Mouse (Mus musculus) G1E (cell line): ENCODE results near the gene Peli2. TPM values are rescaled to one million over a fixed set of nuclear protein-coding genes. Genes with fewer than 3 reads are reported as not detected.

Source experiments
- ATAC-seq: 2 replicates; pipeline ENCODE4 v1.8.0; 2016; ENCODE audit warnings: mild to moderate bottlenecking; ENCODE audit not compliant: insufficient number of reproducible peaks, poor library complexity, low FRiP score, severe bottlenecking; ENCODE audit errors: extremely low read depth
- DNase-seq: peaks from one replicate; pipeline ENCODE4 v3.0.0; 2012; ENCODE audit warnings: low spot score
- H3K27me3 ChIP-seq: 2 replicates; pipeline ENCODE4 v1.6.1; 2012; ENCODE audit warnings: mild to moderate bottlenecking, low read length, inconsistent platforms; ENCODE audit not compliant: insufficient read depth
- H3K36me3 ChIP-seq: replicated peaks from 2 replicates; pipeline ENCODE3; 2012; ENCODE audit warnings: mild to moderate bottlenecking, inconsistent platforms
- H3K4me1 ChIP-seq: 2 replicates; pipeline ENCODE4 v1.6.1; 2012; ENCODE audit warnings: low read depth, low read length, inconsistent platforms, mixed read lengths; ENCODE audit not compliant: insufficient read depth
- H3K4me3 ChIP-seq: 2 replicates; pipeline ENCODE4 v1.5.1; 2012; ENCODE audit warnings: low read depth, mild to moderate bottlenecking, inconsistent platforms, low read length, moderate library complexity, mixed read lengths
- H3K9me3 ChIP-seq: replicated peaks from 2 replicates; pipeline ENCODE4 v1.6.1; 2012; ENCODE audit warnings: inconsistent platforms
- CTCF ChIP-seq: IDR thresholded peaks from 2 replicates; pipeline ENCODE4 v1.5.1; 2012; ENCODE audit warnings: low read depth, low read length, inconsistent platforms, mixed read lengths
- GATA1 ChIP-seq: IDR thresholded peaks from 2 replicates; pipeline ENCODE4 v1.6.1; 2012; ENCODE audit warnings: borderline replicate concordance, low read length, inconsistent platforms, mixed read lengths
- GATA2 ChIP-seq: IDR thresholded peaks from 2 replicates; pipeline ENCODE4 v1.6.1; 2012; ENCODE audit warnings: low read depth, low read length, inconsistent platforms, borderline replicate concordance
- POLR2AphosphoS5 ChIP-seq: IDR thresholded peaks from 2 replicates; pipeline ENCODE4 v1.6.1; 2012; ENCODE audit warnings: low read depth, low read length, inconsistent platforms; ENCODE audit not compliant: insufficient replicate concordance
- TAL1 ChIP-seq: conservative IDR thresholded peaks from 2 replicates; pipeline ENCODE4 v1.6.1; 2012; ENCODE audit warnings: low read depth, low read length, inconsistent platforms, mixed read lengths
- polyA plus RNA-seq: library from polyadenylated mRNA; stranded (reverse); fragments of >175 nt; gene quantifications from 2 replicates; pipeline ENCODE4 v1.2.3, GENCODE M21; 2012
- total RNA-seq, 2 experiments: library from RNA; stranded (forward) in 1 of 2; stranded (reverse) in 1 of 2; fragments of 200-1000 nt in 1 of 2; fragments of >200 nt in 1 of 2; fragmentation: Nextera tagmentation in 1 of 2; gene quantifications; 2 replicates each; pipeline ENCODE4 v1.2.3; 2014 to 2017

Gene Peli2
- total and polyA plus RNA-seq, 3 experiments = 0.27 TPM; not detected in 2

DNA sequence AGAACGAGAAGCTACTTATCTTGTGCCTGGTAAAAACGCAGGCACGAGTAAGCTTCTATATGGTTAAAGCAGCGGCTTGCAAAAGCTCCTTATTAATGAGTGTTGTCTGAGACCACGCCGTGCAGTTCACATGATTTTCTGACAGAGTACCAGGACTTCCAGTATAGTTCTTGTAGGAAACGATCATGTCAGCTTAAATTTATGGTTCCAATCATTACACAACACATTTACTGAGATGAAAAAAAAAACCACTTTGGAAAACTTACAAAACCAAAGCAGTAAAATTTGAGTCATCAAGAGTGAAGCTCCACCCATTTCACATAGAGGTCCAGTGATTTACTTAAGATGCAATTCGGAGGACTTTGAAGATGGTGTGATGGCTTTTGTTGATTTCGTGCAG lies 53.2 kb downstream of the Peli2 start:
- Histone ChIP-seq H3K27me3 (no peaks in the 10 kb centered on the region), H3K4me1 (no peaks in the 10 kb centered on the region), H3K36me3 (no peaks in the 10 kb centered on the region), H3K4me3 (no peak overlapping the region), H3K9me3 (no peaks in the 10 kb centered on the region)
- no peak for TF ChIP-seq GATA1
- no peak for TF ChIP-seq CTCF
- TF ChIP-seq TAL1 = no peak
- no peak for TF ChIP-seq GATA2
- TF ChIP-seq POLR2AphosphoS5 = no peak
- DNase-seq (no peak), ATAC-seq (no peak)

DNA sequence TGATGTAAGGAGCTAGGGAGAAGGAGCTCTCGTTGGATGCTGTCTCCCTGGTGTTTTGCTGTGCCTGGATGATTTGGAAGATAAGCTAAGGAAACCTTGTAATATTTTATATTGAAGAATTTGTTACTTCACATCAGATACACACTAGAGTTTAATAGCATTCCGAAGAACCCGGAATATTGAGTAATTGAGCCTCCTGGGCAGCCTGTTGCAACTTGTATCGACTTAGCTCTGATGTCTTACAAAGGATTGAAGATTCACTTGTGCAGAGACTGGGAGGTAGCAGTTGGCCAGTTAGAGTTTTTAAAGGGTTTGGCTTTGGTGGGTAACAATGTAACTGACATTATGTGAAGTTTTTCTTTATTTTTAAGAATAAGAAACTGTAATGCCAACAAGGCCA lies 53.7 kb downstream of the Peli2 start:
- ATAC-seq (no peak), DNase-seq (no peak)
- TF ChIP-seq CTCF = no peak
- TF ChIP-seq POLR2AphosphoS5 = no peak
- TF ChIP-seq GATA1 = no peak
- TF ChIP-seq GATA2 = no peak
- no peak for TF ChIP-seq TAL1

DNA sequence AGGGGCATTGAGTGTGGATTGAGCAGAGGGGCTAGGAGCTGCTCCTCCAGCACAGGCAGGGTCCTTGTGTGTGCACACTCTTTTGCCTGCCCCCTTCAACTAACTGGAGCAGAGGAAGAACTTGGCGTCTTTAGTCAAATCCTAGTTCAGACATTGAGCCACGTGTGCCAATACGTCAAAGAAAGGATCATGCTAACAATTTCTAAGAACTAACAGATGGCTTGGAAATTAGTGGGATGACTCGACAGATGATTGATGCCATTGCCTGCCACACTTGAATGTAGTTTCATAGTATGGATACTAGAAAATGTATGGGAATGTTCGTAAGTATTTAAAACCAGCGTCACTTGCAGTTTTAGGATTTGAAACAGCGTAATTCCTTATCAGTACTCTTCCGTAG lies 54.5 kb downstream of the Peli2 start:
- H3K9me3 ChIP-seq = no peaks in the 10 kb centered on the region
- no peak overlapping the region for H3K4me3 ChIP-seq
- no peak for TF ChIP-seq GATA1
- TF ChIP-seq POLR2AphosphoS5 = no peak
- no peak for TF ChIP-seq GATA2
- TF ChIP-seq TAL1 = no peak
- no peak for TF ChIP-seq CTCF
- H3K27me3 ChIP-seq = no peaks in the 10 kb centered on the region
- no peaks in the 10 kb centered on the region for H3K36me3 ChIP-seq
- no peaks in the 10 kb centered on the region for H3K4me1 ChIP-seq
- DNase-seq (no peak), ATAC-seq (no peak)

More for the DNA sequence above, 53.7 kb downstream of the Peli2 start:
- H3K4me1 ChIP-seq = no peaks in the 10 kb centered on the region
- no peaks in the 10 kb centered on the region for H3K9me3 ChIP-seq
- no peaks in the 10 kb centered on the region for H3K27me3 ChIP-seq
- H3K36me3 ChIP-seq = no peaks in the 10 kb centered on the region
- no peak overlapping the region for H3K4me3 ChIP-seq

DNA sequence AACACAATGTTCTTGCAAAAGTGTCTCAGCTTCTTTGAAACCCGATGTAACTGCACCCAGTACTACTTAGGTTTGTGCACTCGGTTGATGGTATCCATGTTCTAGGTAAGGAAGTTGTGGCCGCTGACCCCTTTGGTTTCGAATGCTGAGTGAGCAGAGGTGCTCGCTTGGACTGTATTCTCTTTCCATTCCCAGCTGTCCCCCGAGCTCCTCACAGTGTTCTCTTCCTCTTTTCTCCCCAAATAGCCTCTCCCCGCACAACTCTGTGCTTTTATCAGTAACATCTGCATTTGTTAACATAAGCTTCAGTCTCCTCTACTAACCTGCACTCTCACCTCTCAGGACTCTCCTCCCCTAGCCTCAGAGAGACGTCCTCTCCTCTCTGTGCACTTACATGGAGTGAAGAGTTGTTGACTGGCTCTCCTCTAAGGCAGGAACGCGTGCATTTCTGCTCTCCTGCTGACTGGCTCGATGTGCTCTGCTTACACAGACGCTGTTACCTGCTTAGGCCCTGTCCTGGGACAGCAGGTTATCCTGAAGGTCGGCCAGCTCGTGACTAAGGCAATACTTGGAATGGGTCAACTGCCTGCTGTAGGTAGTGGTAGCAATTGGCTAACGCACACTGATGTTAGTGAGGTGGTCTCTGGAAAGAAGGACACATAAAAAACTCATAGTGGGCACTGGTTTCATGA lies 57.8 kb downstream of the Peli2 start:
- Histone ChIP-seq H3K27me3 (no peaks in the 10 kb centered on the region), H3K9me3 (no peaks in the 10 kb centered on the region), H3K36me3 (no peaks in the 10 kb centered on the region), H3K4me3 (no peak overlapping the region), H3K4me1 (no peaks in the 10 kb centered on the region)
- DNase-seq = no peak
- TF ChIP-seq CTCF = no peak
- no peak for TF ChIP-seq GATA1
- no peak for TF ChIP-seq TAL1
- TF ChIP-seq POLR2AphosphoS5 = no peak
- no peak for TF ChIP-seq GATA2
- ATAC-seq = no peak

DNA sequence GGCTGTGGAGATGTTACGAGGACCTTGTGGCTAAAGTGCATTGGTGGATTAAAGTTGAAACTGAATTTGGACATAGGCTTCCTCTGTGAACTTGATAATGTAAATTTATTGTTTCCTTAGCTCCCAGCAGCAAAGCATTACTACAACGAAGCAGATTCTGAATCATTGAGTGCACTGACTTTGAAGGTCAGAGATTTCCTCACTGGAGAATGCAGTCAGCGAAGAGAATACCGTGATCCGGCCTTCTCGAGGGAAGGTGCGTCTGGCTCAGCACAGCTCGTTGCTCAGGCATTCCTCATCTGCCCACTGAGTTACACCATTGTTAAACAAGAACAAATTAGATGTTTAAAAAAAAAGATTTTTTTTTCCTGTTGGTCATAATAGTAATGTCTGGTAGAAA lies 58.4 kb downstream of the Peli2 start:
- Histone ChIP-seq H3K4me3 (no peak overlapping the region), H3K27me3 (no peaks in the 10 kb centered on the region), H3K36me3 (no peaks in the 10 kb centered on the region), H3K4me1 (no peaks in the 10 kb centered on the region), H3K9me3 (no peaks in the 10 kb centered on the region)
- DNase-seq = no peak
- no peak for TF ChIP-seq TAL1
- no peak for TF ChIP-seq POLR2AphosphoS5
- TF ChIP-seq GATA2 = no peak
- no peak for TF ChIP-seq CTCF
- no peak for TF ChIP-seq GATA1
- ATAC-seq = no peak

DNA sequence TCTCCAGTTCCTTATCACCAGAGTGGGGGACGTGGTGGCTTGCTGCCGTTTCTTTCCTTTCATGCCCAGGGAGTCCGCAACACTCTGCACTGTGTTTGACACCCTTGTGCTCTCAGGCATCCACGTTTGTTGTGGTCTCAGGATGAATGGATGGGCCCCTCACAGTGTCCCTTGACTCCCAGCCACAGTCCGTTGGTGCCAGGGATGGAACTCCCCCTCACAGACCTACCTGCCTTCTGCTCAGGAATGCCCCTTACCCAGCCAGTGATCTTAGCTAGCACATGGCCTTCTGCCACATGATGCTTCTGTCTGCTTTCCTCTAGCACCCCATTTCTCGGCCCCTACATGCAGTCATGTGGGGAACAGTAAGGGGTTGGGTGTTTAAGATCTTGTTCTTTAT lies 65.7 kb downstream of the Peli2 start:
- no peaks in the 10 kb centered on the region for H3K36me3 ChIP-seq
- no peaks in the 10 kb centered on the region for H3K9me3 ChIP-seq
- TF ChIP-seq POLR2AphosphoS5 = no peak
- no peak for TF ChIP-seq TAL1
- TF ChIP-seq GATA1 = no peak
- no peak for TF ChIP-seq CTCF
- no peak for TF ChIP-seq GATA2
- no peaks in the 10 kb centered on the region for H3K4me1 ChIP-seq
- no peaks in the 10 kb centered on the region for H3K27me3 ChIP-seq
- DNase-seq (no peak), ATAC-seq (no peak)
- H3K4me3 ChIP-seq = no peak overlapping the region
